Mouse (Mus musculus) heart, postnatal 0 days (tissue): Measurements from ENCODE around the gene Gm10273. TPM values are rescaled to one million over a fixed set of nuclear protein-coding genes. Genes with fewer than 3 reads are reported as not detected.
"Not testable (repeated sequence)": the region's sequence is repeated elsewhere in the genome, so short reads cannot be mapped to it uniquely, and the experiment has no call there.

Experiments used
- ATAC-seq: fragments of 200-750 bp; cut with Nextera tagmentation; 2 replicates; pipeline ENCODE4 v1.8.0; 2017; ENCODE audit warnings: low read depth, moderate number of reproducible peaks, moderate library complexity; ENCODE audit not compliant: insufficient read depth
- DNase-seq: peaks from one replicate; pipeline ENCODE4 v3.0.0-alpha.2; 2016; ENCODE audit warnings: low spot score
- H3K27ac ChIP-seq: fragments of 300-500 bp; sonication (generic); 2 replicates; pipeline ENCODE4 v1.5.1; 2014; ENCODE audit warnings: low read depth, mild to moderate bottlenecking
- H3K27me3 ChIP-seq: fragments of 300-500 bp; sonication (generic); 2 replicates; pipeline ENCODE4 v1.6.1; 2014; ENCODE audit warnings: low read length, mixed read lengths; ENCODE audit not compliant: control insufficient read depth, insufficient read depth
- H3K36me3 ChIP-seq: fragments of 300-500 bp; sonication (generic); replicated peaks from 2 replicates; pipeline ENCODE4 v1.6.1; 2014; ENCODE audit warnings: low read length, mixed read lengths; ENCODE audit not compliant: control insufficient read depth, insufficient read depth
- H3K4me1 ChIP-seq: fragments of 300-500 bp; sonication (generic); 2 replicates; pipeline ENCODE4 v1.6.1; 2014; ENCODE audit warnings: antibody characterized with exemption; ENCODE audit not compliant: control insufficient read depth, insufficient read depth
- H3K4me2 ChIP-seq: fragments of 300-500 bp; sonication (generic); 2 replicates; pipeline ENCODE4 v1.6.1; 2014; ENCODE audit warnings: low read depth, mild to moderate bottlenecking, low read length, moderate library complexity
- H3K4me3 ChIP-seq: fragments of 300-500 bp; sonication (generic); 2 replicates; pipeline ENCODE4 v1.5.1; 2014; ENCODE audit warnings: low read depth, low read length
- H3K9ac ChIP-seq: fragments of 300-500 bp; sonication (generic); replicated peaks from 2 replicates; pipeline ENCODE4 v1.6.1; 2014; ENCODE audit warnings: low read depth, low read length, mixed read lengths
- H3K9me3 ChIP-seq: fragments of 300-500 bp; sonication (generic); replicated peaks from 2 replicates; pipeline ENCODE4 v1.6.1; 2016; ENCODE audit warnings: low read length; ENCODE audit not compliant: control insufficient read depth
- CTCF ChIP-seq: IDR thresholded peaks from 2 replicates; pipeline ENCODE4 v1.5.1; 2016; ENCODE audit warnings: antibody characterized with exemption, control low read depth, low read depth
- EP300 ChIP-seq: IDR thresholded peaks from 2 replicates; pipeline ENCODE4 v1.6.1; 2016; ENCODE audit warnings: antibody characterized with exemption, low read depth
- WGBS: fragments of 180-500 bp; shearing (Covaris S2); extraction: QIAGEN DNeasy Blood & Tissue Kit; methylation state at CpG from one replicate; pipeline ENCODE4 v1.1.7; 2014; 5-methylcytosine and 5-hydroxymethylcytosine counted together
- polyA plus RNA-seq: library from polyadenylated mRNA; unstranded; fragments of >200 nt; fragmentation: Nextera tagmentation; extraction: Ambion mirVana; gene quantifications from 2 replicates; pipeline ENCODE4 v1.2.1, GENCODE M21; 2015
- total RNA-seq: library from RNA; depleted of rRNA; stranded (reverse); fragments of >200 nt; gene quantifications from 2 replicates; pipeline ENCODE4 v1.2.3, GENCODE M21; 2014; ENCODE audit warnings: low replicate concordance; rRNA removed

The Gm10273 gene
- total RNA-seq (11.7 and 19.2 TPM in 2 replicates), polyA plus RNA-seq (9.5 and 11.8 TPM in 2 replicates)

- WGBS = 85% methylated on average over 8 of the region's 25 CpGs
- not testable (repeated sequence) for H3K27me3 ChIP-seq, H3K4me2 ChIP-seq, H3K9ac ChIP-seq, H3K4me3 ChIP-seq, ATAC-seq, H3K9me3 ChIP-seq, H3K4me1 ChIP-seq, DNase-seq, H3K36me3 ChIP-seq, H3K27ac ChIP-seq
Measured at GRCm38 (mm10) chr10:59395461-59395860, at the start of gene Gm10273. TSS of gene Gm10273 (plus strand) at chr10:59395632.

- TF ChIP-seq EP300 (no peak), CTCF (no peak)
- ATAC-seq = no peak
- H3K9me3 ChIP-seq = no peaks in the 10 kb centered on the region
- no peak overlapping the region for H3K4me2 ChIP-seq
- no peak overlapping the region for H3K27ac ChIP-seq
- WGBS = 87% methylated on average over 2 of the region's 2 CpGs
- DNase-seq = no peak
- H3K36me3 ChIP-seq = peaks cover 86% of the 10 kb centered on the region
- H3K4me1 ChIP-seq = no peaks in the 10 kb centered on the region
- no peaks in the 10 kb centered on the region for H3K27me3 ChIP-seq
- no peak overlapping the region for H3K4me3 ChIP-seq
- H3K9ac ChIP-seq = no peak overlapping the region
Measured at GRCm38 (mm10) chr10:59346560-59346959, 48.9 kb upstream of the Gm10273 start.

DNA sequence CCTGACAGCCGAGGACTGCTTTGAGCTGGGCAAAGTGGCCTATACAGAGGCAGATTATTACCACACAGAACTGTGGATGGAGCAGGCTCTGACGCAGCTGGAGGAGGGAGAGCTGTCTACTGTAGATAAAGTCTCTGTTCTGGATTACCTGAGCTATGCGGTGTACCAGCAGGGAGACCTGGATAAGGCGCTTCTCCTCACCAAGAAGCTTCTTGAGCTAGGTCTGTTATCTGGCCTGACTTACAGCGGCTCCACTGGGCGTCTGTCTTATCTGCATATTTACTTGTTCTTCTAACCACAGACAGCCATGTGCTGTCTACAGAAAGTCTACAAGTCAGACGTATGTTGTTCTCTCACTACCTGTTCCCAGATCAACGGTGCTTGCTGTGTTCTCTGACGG lies 47.2 kb upstream of the Gm10273 start:
- Histone ChIP-seq H3K4me1 (no peaks in the 10 kb centered on the region), H3K36me3 (peaks cover 90% of the 10 kb centered on the region), H3K4me2 (no peak overlapping the region), H3K27ac (no peak overlapping the region), H3K27me3 (no peaks in the 10 kb centered on the region), H3K9me3 (no peaks in the 10 kb centered on the region), H3K9ac (no peak overlapping the region), H3K4me3 (no peak overlapping the region)
- WGBS = 77% methylated on average over 9 of the region's 9 CpGs
- ATAC-seq (no peak), DNase-seq (no peak)
- TF ChIP-seq EP300 = no peak
- no peak for TF ChIP-seq CTCF

DNA sequence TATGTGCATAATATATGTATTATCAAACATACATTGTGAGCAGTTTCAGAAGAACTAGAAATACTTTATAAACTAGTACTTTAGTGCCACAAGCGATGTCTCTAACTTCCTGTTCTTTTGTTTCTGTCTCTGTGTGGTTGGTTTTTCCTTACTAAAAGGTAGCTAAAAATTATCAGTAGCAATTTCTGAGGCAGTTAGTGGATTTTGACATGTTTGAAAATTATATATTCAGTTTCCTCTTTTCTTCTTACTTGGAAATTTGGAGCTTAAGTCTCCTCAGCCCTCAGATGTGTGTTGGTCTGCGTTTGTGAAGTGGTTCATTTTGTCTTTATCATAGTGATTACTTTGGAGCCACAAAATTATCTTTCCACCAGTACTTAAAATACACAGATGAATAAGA lies 45.9 kb upstream of the Gm10273 start:
- Histone ChIP-seq H3K4me2 (no peak overlapping the region), H3K9me3 (no peaks in the 10 kb centered on the region), H3K27me3 (no peaks in the 10 kb centered on the region), H3K27ac (no peak overlapping the region), H3K9ac (no peak overlapping the region), H3K4me1 (no peaks in the 10 kb centered on the region), H3K4me3 (no peak overlapping the region), H3K36me3 (peaks cover 86% of the 10 kb centered on the region)
- DNase-seq = no peak
- WGBS = 88% methylated on average over 2 of the region's 2 CpGs
- TF ChIP-seq CTCF (no peak), EP300 (no peak)
- no peak for ATAC-seq

GRCm38 (mm10) chr10:59353065-59353464 lies 42.4 kb upstream of the Gm10273 start:
- DNase-seq (no peak), ATAC-seq (no peak)
- H3K4me1 ChIP-seq = no peaks in the 10 kb centered on the region
- no peaks in the 10 kb centered on the region for H3K9me3 ChIP-seq
- no peak overlapping the region for H3K27ac ChIP-seq
- WGBS = 36% methylated on average over 1 of the region's 1 CpGs
- peaks cover 83% of the 10 kb centered on the region for H3K36me3 ChIP-seq
- no peak overlapping the region for H3K9ac ChIP-seq
- TF ChIP-seq CTCF (peak; percentile 42), EP300 (no peak)
- H3K4me2 ChIP-seq = no peak overlapping the region
- H3K27me3 ChIP-seq = no peaks in the 10 kb centered on the region
- H3K4me3 ChIP-seq = no peak overlapping the region

GRCm38 (mm10) chr10:59354120-59354519 lies 41.3 kb upstream of the Gm10273 start:
- DNase-seq = no peak
- Histone ChIP-seq H3K4me3 (no peak overlapping the region), H3K9me3 (no peaks in the 10 kb centered on the region), H3K9ac (no peak overlapping the region), H3K27me3 (no peaks in the 10 kb centered on the region), H3K27ac (no peak overlapping the region), H3K4me1 (no peaks in the 10 kb centered on the region), H3K4me2 (no peak overlapping the region), H3K36me3 (peaks cover 73% of the 10 kb centered on the region)
- ATAC-seq = no peak
- TF ChIP-seq CTCF = no peak
- no peak for TF ChIP-seq EP300
- 91% methylated on average over 12 of the region's 12 CpGs for WGBS
